ENCODE assay signal across 1 mouse cellular context in genomic region chr4:62517046-62517445, GRCm38 (mm10).
TF ChIP-seq lines count a peak whose summit lies in the region.

No protein-coding gene starts in this region.

TF ChIP-seq in MEL, 35 proteins besides CTCF, POLR2A, EP300 and RAD21 (continued from another document):
- TF ChIP-seq KAT2A (conservative IDR thresholded peaks at IDR 0.05; ENCODE audit: low read depth, low read length) (no peak), TAL1 (IDR thresholded peaks at IDR 0.05; ENCODE audit: low read length) (no peak), POLR2AphosphoS5 (IDR thresholded peaks at IDR 0.05; ENCODE audit: borderline replicate concordance, low read depth, low read length) (no peak), USF2 (IDR thresholded peaks at IDR 0.05; ENCODE audit: borderline replicate concordance in 1 of 2, insufficient read depth in 1 of 2, low read depth in 1 of 2, low read length in 2 of 2) (no peak)
